Mouse (Mus musculus) neural tube, embryonic 11.5 days (tissue): ENCODE results near the gene Opn1sw. TPM values are rescaled to one million over a fixed set of nuclear protein-coding genes. Genes with fewer than 3 reads are reported as not detected.
A peak's percentile ranks its signal among the peaks of the same experiment; 100 is the strongest.

Source experiments
- ATAC-seq: fragments of 200-750 bp; cut with Nextera tagmentation; 2 replicates; pipeline ENCODE4 v1.8.0; 2017; ENCODE audit warnings: moderate number of reproducible peaks, mild to moderate bottlenecking, moderate TSS enrichment, moderate library complexity; ENCODE audit not compliant: insufficient read depth, low FRiP score, low TSS enrichment
- DNase-seq: peaks from one replicate; pipeline ENCODE4 v3.0.0-alpha.2; 2015; ENCODE audit warnings: low spot score
- H3K27ac ChIP-seq: fragments of 300-500 bp; sonication (generic); 2 replicates; pipeline ENCODE4 v1.5.1; 2014; ENCODE audit warnings: low read depth, mild to moderate bottlenecking, low read length
- H3K27me3 ChIP-seq: fragments of 300-500 bp; sonication (generic); 2 replicates; pipeline ENCODE4 v1.6.1; 2014; ENCODE audit warnings: mild to moderate bottlenecking, low read length, mixed read lengths; ENCODE audit not compliant: control insufficient read depth, insufficient read depth
- H3K36me3 ChIP-seq: fragments of 300-500 bp; sonication (generic); 2 replicates; pipeline ENCODE4 v1.6.1; 2014; ENCODE audit warnings: mild to moderate bottlenecking, low read length, moderate library complexity, mixed read lengths; ENCODE audit not compliant: control insufficient read depth, insufficient read depth
- H3K4me1 ChIP-seq: fragments of 300-500 bp; sonication (generic); 2 replicates; pipeline ENCODE4 v1.6.1; 2014; ENCODE audit warnings: low read length, mixed read lengths; ENCODE audit not compliant: control insufficient read depth, insufficient read depth
- H3K4me2 ChIP-seq: fragments of 300-500 bp; sonication (generic); 2 replicates; pipeline ENCODE4 v1.6.1; 2014; ENCODE audit warnings: low read depth, mild to moderate bottlenecking, moderate library complexity
- H3K4me3 ChIP-seq: fragments of 300-500 bp; sonication (generic); 2 replicates; pipeline ENCODE4 v1.5.1; 2014; ENCODE audit warnings: low read depth, low read length
- H3K9ac ChIP-seq: fragments of 300-500 bp; sonication (generic); 2 replicates; pipeline ENCODE4 v1.6.1; 2014; ENCODE audit warnings: mild to moderate bottlenecking, low read length
- H3K9me3 ChIP-seq: fragments of 300-500 bp; sonication (generic); 2 replicates; pipeline ENCODE4 v1.6.1; 2016; ENCODE audit warnings: low read length; ENCODE audit not compliant: control insufficient read depth
- WGBS: fragments of 180-500 bp; shearing (Covaris S2); extraction: QIAGEN DNeasy Blood & Tissue Kit; methylation state at CpG from one replicate; pipeline ENCODE4 v1.1.7; 2014; 5-methylcytosine and 5-hydroxymethylcytosine counted together
- polyA plus RNA-seq: library from polyadenylated mRNA; unstranded; fragments of >200 nt; fragmentation: Nextera tagmentation; extraction: Ambion mirVana; gene quantifications from 2 replicates; pipeline ENCODE4 v1.2.1, GENCODE M21; 2014

The Opn1sw gene
- 0.15 and 0.20 TPM in 2 replicates for polyA plus RNA-seq

GRCm38 (mm10) chr6:29388052-29388518, at the start of gene Opn1sw:
Gene Opn1sw (minus strand): TSS chr6:29388468.
- peak; percentile 29 for DNase-seq
- no peaks in the 10 kb centered on the region for H3K36me3 ChIP-seq
- H3K27ac ChIP-seq = no peak within 1 kb of the TSS
- 0 out of 2 replicates have a peak within 1 kb of the TSS, but pooled peaks have one; percentile 29 for H3K9ac ChIP-seq
- H3K9me3 ChIP-seq = no peaks in the 10 kb centered on the region
- H3K4me2 ChIP-seq = peak within 1 kb of the TSS; percentile 32
- H3K4me3 ChIP-seq = peak within 1 kb of the TSS; percentile 21; the same call in 1 of the 2 replicates
- H3K27me3 ChIP-seq = no peaks in the 10 kb centered on the region
- WGBS = 5% methylated on average over 12 of the region's 12 CpGs
- peaks cover 3% of the 10 kb centered on the region; the same call in 1 of the 2 replicates for H3K4me1 ChIP-seq
- ATAC-seq = no peak

GRCm38 (mm10) chr6:29436461-29436934, 48.2 kb upstream of the Opn1sw start:
- peak; percentile 15 for ATAC-seq
- 7% methylated on average over 11 of the region's 11 CpGs for WGBS
- Histone ChIP-seq H3K27ac (peak overlapping the region; percentile 70), H3K27me3 (peaks cover 30% of the 10 kb centered on the region), H3K36me3 (no peaks in the 10 kb centered on the region; the same call in 1 of the 2 replicates), H3K4me2 (peak overlapping the region; percentile 62), H3K9ac (peak overlapping the region; percentile 29), H3K4me3 (0 out of 2 replicates have a peak overlapping the region, but pooled peaks have one; percentile 2), H3K4me1 (peaks cover 30% of the 10 kb centered on the region), H3K9me3 (no peaks in the 10 kb centered on the region)
- DNase-seq = peak; percentile 29

- Histone ChIP-seq H3K4me1 (peaks cover 30% of the 10 kb centered on the region), H3K9me3 (no peaks in the 10 kb centered on the region), H3K27me3 (peaks cover 30% of the 10 kb centered on the region), H3K27ac (peak overlapping the region; percentile 70), H3K9ac (peak overlapping the region; percentile 2), H3K36me3 (no peaks in the 10 kb centered on the region; the same call in 1 of the 2 replicates), H3K4me2 (peak overlapping the region; percentile 62), H3K4me3 (peak overlapping the region; percentile 40; the same call in 1 of the 2 replicates)
- 8% methylated on average over 6 of the region's 6 CpGs for WGBS
- ATAC-seq (peak; percentile 61), DNase-seq (peak; percentile 59)
Observed at GRCm38 (mm10) chr6:29435940-29436451, 47.7 kb upstream of the Opn1sw start.

- peak overlapping the region; percentile 2 for H3K9ac ChIP-seq
- WGBS = 1% methylated on average over 13 of the region's 13 CpGs
- peak; percentile 15; the same call in 1 of the 2 replicates for ATAC-seq
- H3K27me3 ChIP-seq = peaks cover 30% of the 10 kb centered on the region
- H3K36me3 ChIP-seq = no peaks in the 10 kb centered on the region; the same call in 1 of the 2 replicates
- peak overlapping the region; percentile 62 for H3K4me2 ChIP-seq
- peak; percentile 64 for DNase-seq
- peak overlapping the region; percentile 40 for H3K4me3 ChIP-seq
- H3K27ac ChIP-seq = peak overlapping the region; percentile 6
- no peaks in the 10 kb centered on the region for H3K9me3 ChIP-seq
- H3K4me1 ChIP-seq = peaks cover 30% of the 10 kb centered on the region
Observed at GRCm38 (mm10) chr6:29434911-29435691, 46.8 kb upstream of the Opn1sw start.

- peak; percentile 52 for DNase-seq
- H3K9ac ChIP-seq = peak overlapping the region; percentile 48; the same call in 1 of the 2 replicates
- peaks cover 30% of the 10 kb centered on the region for H3K4me1 ChIP-seq
- 0 out of 2 replicates have a peak overlapping the region, but pooled peaks have one; percentile 6 for H3K27ac ChIP-seq
- WGBS = 3% methylated on average over 27 of the region's 27 CpGs
- H3K9me3 ChIP-seq = no peaks in the 10 kb centered on the region
- peak overlapping the region; percentile 62 for H3K4me2 ChIP-seq
- H3K27me3 ChIP-seq = peaks cover 30% of the 10 kb centered on the region
- peak overlapping the region; percentile 40 for H3K4me3 ChIP-seq
- no peak for ATAC-seq
- H3K36me3 ChIP-seq = no peaks in the 10 kb centered on the region; the same call in 1 of the 2 replicates
Observed at GRCm38 (mm10) chr6:29433804-29434795, 45.8 kb upstream of the Opn1sw start.

GRCm38 (mm10) chr6:29433038-29433803, 45.0 kb upstream of the Opn1sw start, which contains the start of gene Flnc:
Gene Flnc (plus strand): TSS chr6:29433256.
- Histone ChIP-seq H3K27me3 (peaks cover 30% of the 10 kb centered on the region), H3K9ac (peak within 1 kb of the TSS; percentile 48), H3K4me2 (peak within 1 kb of the TSS; percentile 62), H3K4me3 (peak within 1 kb of the TSS; percentile 40), H3K4me1 (peaks cover 30% of the 10 kb centered on the region), H3K27ac (no peak within 1 kb of the TSS), H3K9me3 (no peaks in the 10 kb centered on the region), H3K36me3 (no peaks in the 10 kb centered on the region)
- under 1% methylated on average over 72 of the region's 77 CpGs for WGBS
- ATAC-seq (no peak), DNase-seq (peak; percentile 53)

- H3K4me3 ChIP-seq = peak overlapping the region; percentile 40
- ATAC-seq (no peak), DNase-seq (no peak)
- H3K27ac ChIP-seq = no peak overlapping the region
- H3K9ac ChIP-seq = peak overlapping the region; percentile 48; the same call in 1 of the 2 replicates
- peaks cover 30% of the 10 kb centered on the region for H3K27me3 ChIP-seq
- no peaks in the 10 kb centered on the region for H3K36me3 ChIP-seq
- H3K9me3 ChIP-seq = no peaks in the 10 kb centered on the region
- H3K4me1 ChIP-seq = peaks cover 30% of the 10 kb centered on the region
- peak overlapping the region; percentile 62 for H3K4me2 ChIP-seq
Observed at GRCm38 (mm10) chr6:29432676-29433037, 44.4 kb upstream of the Opn1sw start.
